In the genomic region with DNA sequence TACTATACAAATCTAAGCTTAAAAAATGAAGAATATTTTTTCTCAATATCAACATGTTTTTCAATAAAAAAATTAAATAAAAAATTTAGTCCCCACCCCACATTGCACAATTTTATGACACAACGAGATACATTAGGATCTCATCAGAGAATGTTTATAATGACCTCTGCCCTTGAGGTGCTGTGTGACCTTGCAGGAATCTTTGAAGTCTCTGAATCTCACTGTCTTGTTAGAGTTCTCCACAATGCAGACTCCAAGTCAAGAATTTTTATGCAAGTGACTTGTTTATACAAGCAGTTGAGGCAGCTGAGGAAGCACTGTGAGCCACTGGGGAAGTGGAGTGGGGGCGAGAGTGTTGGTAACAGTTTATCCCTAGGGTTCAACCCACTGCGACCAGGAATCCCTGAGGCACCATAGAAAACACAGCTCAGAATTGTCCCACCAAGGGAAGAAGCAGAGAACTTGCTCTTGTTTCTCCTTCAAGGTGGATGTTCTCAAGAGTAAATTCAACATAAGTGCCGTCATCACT, we compare ENCODE assay signal across 25 mouse cellular contexts.
DNase-seq lines count a peak whose midpoint lies in the region; ATAC-seq lines count a peak whose summit lies in the region.
"Had no signal": no experiment of that assay in that cellular context is flagged by ENCODE, and none has a peak within 500 bp of the region (broad histone marks: within the 10 kb centered on the region; RNA-seq: fewer than 3 reads in every experiment).

No protein-coding gene starts in this region.

- H3K4me3 ChIP-seq in heart, embryonic 10.5 days: no peak overlapping the region
- no peak overlapping the region for H3K4me3 ChIP-seq in lung, embryonic 16.5 days (ENCODE audit: low read length)
- no peak overlapping the region for H3K4me3 ChIP-seq in midbrain, embryonic 15.5 days
- H3K4me3 ChIP-seq: embryonic facial prominence, embryonic 10.5 days; erythroblast, embryonic 14.5 days; forebrain, embryonic 10.5 days; gastrocnemius, adult 2 months; heart, embryonic 15.5 days had no signal

- H3K4me1 ChIP-seq in heart, embryonic 10.5 days: no peaks in the 10 kb centered on the region
- peaks cover 15% of the 10 kb centered on the region for H3K4me1 ChIP-seq in lung, embryonic 16.5 days (replicated peaks; ENCODE audit: control insufficient read depth, insufficient read depth, low read length)
- no peaks in the 10 kb centered on the region for H3K4me1 ChIP-seq in midbrain, embryonic 15.5 days
- H3K4me1 ChIP-seq: embryonic facial prominence, embryonic 10.5 days; forebrain, embryonic 10.5 days; heart, embryonic 15.5 days had no signal

- H3K36me3 ChIP-seq in heart, embryonic 10.5 days: no peaks in the 10 kb centered on the region
- no peaks in the 10 kb centered on the region for H3K36me3 ChIP-seq in lung, embryonic 16.5 days (ENCODE audit: control insufficient read depth, insufficient read depth, low read length)
- H3K36me3 ChIP-seq in midbrain, embryonic 15.5 days (replicated peaks): no peaks in the 10 kb centered on the region
- H3K36me3 ChIP-seq: embryonic facial prominence, embryonic 10.5 days; forebrain, embryonic 10.5 days; G1E; heart, embryonic 15.5 days had no signal

- H3K27me3 ChIP-seq in heart, embryonic 10.5 days (ENCODE audit: insufficient read depth, poor library complexity, severe bottlenecking): no peaks in the 10 kb centered on the region
- no peaks in the 10 kb centered on the region for H3K27me3 ChIP-seq in lung, embryonic 16.5 days (ENCODE audit: control insufficient read depth, insufficient read depth, low read depth, low read length)
- no peaks in the 10 kb centered on the region for H3K27me3 ChIP-seq in midbrain, embryonic 15.5 days (replicated peaks)
- H3K27me3 ChIP-seq: heart, embryonic 15.5 days had no signal

- 80% methylated on average over 4 of the region's 4 CpGs for WGBS in heart, embryonic 10.5 days
- 48% methylated on average over 4 of the region's 4 CpGs for WGBS in lung, embryonic 16.5 days
- 85% methylated on average over 4 of the region's 4 CpGs for WGBS in midbrain, embryonic 15.5 days

- DNase-seq in heart, embryonic 10.5 days (ENCODE audit: low spot score): peak; percentile 24
- no peak for DNase-seq in heart, adult 11 months
- DNase-seq in lung, postnatal 25 days (ENCODE audit: low spot score): peak; percentile 63
- DNase-seq in ovary, adult 18-20 months (ENCODE audit: low spot score): no peak
- no peak for DNase-seq in thymus, postnatal 4 days
- DNase-seq: adrenal gland, postnatal 14 days; B cell, adult 2 months; cerebellum, adult 18-20 months; cerebellum, adult 9-11 months; gastrocnemius, adult 2 months; gastrocnemius, postnatal 36 days; heart, adult 18-20 months; heart, postnatal 14 days had no signal

- H3K9ac ChIP-seq in lung, embryonic 16.5 days (ENCODE audit: low read length): no peak overlapping the region
- no peak overlapping the region for H3K9ac ChIP-seq in midbrain, embryonic 15.5 days
- H3K9ac ChIP-seq: heart, embryonic 15.5 days; hindbrain, embryonic 14.5 days had no signal

- no peak overlapping the region for H3K4me2 ChIP-seq in lung, embryonic 16.5 days (ENCODE audit: low read depth, low read length)
- no peak overlapping the region for H3K4me2 ChIP-seq in midbrain, embryonic 15.5 days
- H3K4me2 ChIP-seq: heart, embryonic 11.5 days; heart, embryonic 15.5 days; hindbrain, embryonic 14.5 days had no signal

- no peak overlapping the region for H3K27ac ChIP-seq in heart, embryonic 10.5 days
- peak overlapping the region; percentile 83 for H3K27ac ChIP-seq in lung, embryonic 16.5 days (ENCODE audit: low read length)
- H3K27ac ChIP-seq in midbrain, embryonic 15.5 days: no peak overlapping the region
- H3K27ac ChIP-seq: embryonic facial prominence, embryonic 10.5 days; forebrain, embryonic 10.5 days; gastrocnemius, adult 2 months; heart, embryonic 15.5 days; hindbrain, embryonic 14.5 days had no signal

- ATAC-seq in lung, embryonic 16.5 days (ENCODE audit: low read depth): peak; percentile 57
- ATAC-seq in midbrain, embryonic 15.5 days (replicated peaks): no peak
- ATAC-seq: activated CD4-positive, CD25-positive, alpha-beta regulatory T cell, adult 4 months; CD4-positive, CD25-positive, alpha-beta regulatory T cell, adult 4 months; forebrain, embryonic 14.5 days had no signal

- no peaks in the 10 kb centered on the region for H3K9me3 ChIP-seq in heart, embryonic 10.5 days
- no peaks in the 10 kb centered on the region for H3K9me3 ChIP-seq in lung, embryonic 16.5 days (ENCODE audit: control insufficient read depth, low read length)
- no peaks in the 10 kb centered on the region for H3K9me3 ChIP-seq in midbrain, embryonic 15.5 days
- H3K9me3 ChIP-seq: forebrain, embryonic 10.5 days; G1E; heart, embryonic 15.5 days had no signal

Comparison
In these comparisons a context has a peak if more than half of its experiments do, and no peak if none do; other contexts are left out.
1. DNase-seq: peak in heart, embryonic 10.5 days (single experiment) and lung, postnatal 25 days (single experiment); none in heart, adult 11 months (single experiment), ovary, adult 18-20 months (single experiment) and thymus, postnatal 4 days (single experiment).